Mouse (Mus musculus) embryonic facial prominence, embryonic 11.5 days (tissue): ENCODE data around the gene Cers5. TPM values are rescaled to one million over a fixed set of nuclear protein-coding genes. Genes with fewer than 3 reads are reported as not detected.
A peak's percentile ranks its signal among the peaks of the same experiment; 100 is the strongest.
"Not testable (repeated sequence)": the region's sequence is repeated elsewhere in the genome, so short reads cannot be mapped to it uniquely, and the experiment has no call there.

Source experiments
- ATAC-seq: fragments of 200-750 bp; cut with Nextera tagmentation; replicated peaks from 2 replicates; pipeline ENCODE4 v1.8.0; 2017; ENCODE audit warnings: low read depth; ENCODE audit not compliant: insufficient number of reproducible peaks, low FRiP score, low TSS enrichment
- DNase-seq: peaks from one replicate; pipeline ENCODE4 v3.0.0-alpha.2; 2015; ENCODE audit warnings: low spot score
- H3K27ac ChIP-seq: fragments of 300-500 bp; sonication (generic); replicated peaks from 2 replicates; pipeline ENCODE4 v1.5.1; 2014; ENCODE audit warnings: mild to moderate bottlenecking, low read depth, low read length, control low read depth
- H3K27me3 ChIP-seq: fragments of 300-500 bp; sonication (generic); 2 replicates; pipeline ENCODE4 v1.6.1; 2014; ENCODE audit warnings: mild to moderate bottlenecking, low read length, moderate library complexity, mixed read lengths; ENCODE audit not compliant: control insufficient read depth, insufficient read depth
- H3K36me3 ChIP-seq: fragments of 300-500 bp; sonication (generic); replicated peaks from 2 replicates; pipeline ENCODE4 v1.6.1; 2014; ENCODE audit warnings: low read depth, mild to moderate bottlenecking, low read length, moderate library complexity, mixed read lengths; ENCODE audit not compliant: control insufficient read depth, insufficient read depth
- H3K4me1 ChIP-seq: fragments of 300-500 bp; sonication (generic); 2 replicates; pipeline ENCODE4 v1.6.1; 2014; ENCODE audit warnings: low read length, mixed read lengths; ENCODE audit not compliant: control insufficient read depth, insufficient read depth
- H3K4me2 ChIP-seq: fragments of 300-500 bp; sonication (generic); 2 replicates; pipeline ENCODE4 v1.6.1; 2014; ENCODE audit warnings: low read depth, mild to moderate bottlenecking, control low read depth, low read length, moderate library complexity
- H3K4me3 ChIP-seq: fragments of 300-500 bp; sonication (generic); 2 replicates; pipeline ENCODE4 v1.5.1; 2014; ENCODE audit warnings: low read depth, low read length, control low read depth
- H3K9ac ChIP-seq: fragments of 300-500 bp; sonication (generic); replicated peaks from 2 replicates; pipeline ENCODE4 v1.6.1; 2014; ENCODE audit warnings: mild to moderate bottlenecking, control low read depth, low read length
- H3K9me3 ChIP-seq: fragments of 300-500 bp; sonication (generic); replicated peaks from 2 replicates; pipeline ENCODE4 v1.6.1; 2016; ENCODE audit warnings: mild to moderate bottlenecking, low read length, inconsistent platforms, mixed read lengths; ENCODE audit not compliant: control insufficient read depth
- WGBS: fragments of 180-500 bp; shearing (Covaris S2); extraction: QIAGEN DNeasy Blood & Tissue Kit; methylation state at CpG from one replicate; pipeline ENCODE4 v1.1.7; 2014; 5-methylcytosine and 5-hydroxymethylcytosine counted together
- polyA plus RNA-seq: library from polyadenylated mRNA; unstranded; fragments of >200 nt; fragmentation: Nextera tagmentation; extraction: Ambion mirVana; gene quantifications from 2 replicates; pipeline ENCODE4 v1.2.1, GENCODE M21; 2014

The Cers5 gene
- polyA plus RNA-seq, 1 experiment from 2014 or later, result 64.6 TPM

- no peak for DNase-seq
- Histone ChIP-seq H3K27me3 (no peaks in the 10 kb centered on the region), H3K4me1 (peaks cover 6% of the 10 kb centered on the region; the same call in 1 of the 2 replicates), H3K36me3 (no peaks in the 10 kb centered on the region; the same call in 1 of the 2 replicates), H3K9me3 (no peaks in the 10 kb centered on the region), H3K27ac (no peak overlapping the region), H3K4me3 (no peak overlapping the region), H3K4me2 (no peak overlapping the region), H3K9ac (no peak overlapping the region)
- no peak for ATAC-seq
- 94% methylated on average over 5 of the region's 5 CpGs for WGBS
Observed at GRCm38 (mm10) chr15:99728211-99728610, 44.5 kb downstream of the Cers5 start.

GRCm38 (mm10) chr15:99727525-99727924, 45.2 kb downstream of the Cers5 start:
- DNase-seq, result no peak
- WGBS, result 94% methylated on average over 12 of the region's 12 CpGs
- ATAC-seq, result no peak
- Histone ChIP-seq H3K4me1 (peaks cover 6% of the 10 kb centered on the region; the same call in 1 of the 2 replicates), H3K9me3 (no peaks in the 10 kb centered on the region), H3K9ac (no peak overlapping the region), H3K4me3 (no peak overlapping the region), H3K36me3 (no peaks in the 10 kb centered on the region; the same call in 1 of the 2 replicates), H3K27ac (no peak overlapping the region), H3K4me2 (no peak overlapping the region), H3K27me3 (no peaks in the 10 kb centered on the region)

GRCm38 (mm10) chr15:99727039-99727438, 45.6 kb downstream of the Cers5 start:
- not testable (repeated sequence) for DNase-seq, H3K27ac ChIP-seq, H3K27me3 ChIP-seq, H3K4me3 ChIP-seq, H3K9me3 ChIP-seq, H3K36me3 ChIP-seq, ATAC-seq, H3K4me1 ChIP-seq, H3K9ac ChIP-seq, H3K4me2 ChIP-seq
- WGBS, result 91% methylated on average over 4 of the region's 5 CpGs

- Histone ChIP-seq H3K36me3 (no peaks in the 10 kb centered on the region; the same call in 1 of the 2 replicates), H3K4me3 (peak overlapping the region; percentile 97), H3K27me3 (no peaks in the 10 kb centered on the region), H3K9me3 (no peaks in the 10 kb centered on the region), H3K27ac (no peak overlapping the region), H3K4me1 (peaks cover 6% of the 10 kb centered on the region; the same call in 1 of the 2 replicates), H3K9ac (peak overlapping the region; percentile 89), H3K4me2 (peak overlapping the region; percentile 77)
- DNase-seq, result no peak
- 79% methylated on average over 2 of the region's 2 CpGs for WGBS
- ATAC-seq, result no peak
Observed at GRCm38 (mm10) chr15:99726549-99726948, 46.1 kb downstream of the Cers5 start.

- ATAC-seq (peak; percentile 93), DNase-seq (peak; percentile 99)
- H3K9me3 ChIP-seq, result no peaks in the 10 kb centered on the region
- peak within 1 kb of the TSS; percentile 77 for H3K4me2 ChIP-seq
- peak within 1 kb of the TSS; percentile 89 for H3K9ac ChIP-seq
- peak within 1 kb of the TSS; percentile 97 for H3K4me3 ChIP-seq
- peaks cover 6% of the 10 kb centered on the region; the same call in 1 of the 2 replicates for H3K4me1 ChIP-seq
- no peaks in the 10 kb centered on the region for H3K27me3 ChIP-seq
- no peaks in the 10 kb centered on the region; the same call in 1 of the 2 replicates for H3K36me3 ChIP-seq
- WGBS, result under 1% methylated on average over 56 of the region's 68 CpGs
- peak within 1 kb of the TSS; percentile 78 for H3K27ac ChIP-seq
Observed at GRCm38 (mm10) chr15:99725341-99726155, 47.1 kb downstream of the Cers5 start, which contains the start of gene Cox14. Cox14 (plus strand) TSS chr15:99725618.

- Histone ChIP-seq H3K4me1 (peaks cover 6% of the 10 kb centered on the region; the same call in 1 of the 2 replicates), H3K4me3 (peak overlapping the region; percentile 3; the same call in 1 of the 2 replicates), H3K9me3 (no peaks in the 10 kb centered on the region)
Observed at GRCm38 (mm10) chr15:99724292-99725021, 48.2 kb downstream of the Cers5 start.

GRCm38 (mm10) chr15:99723515-99724291, 49.0 kb downstream of the Cers5 start:
- Histone ChIP-seq H3K27me3 (no peaks in the 10 kb centered on the region), H3K4me1 (peaks cover 6% of the 10 kb centered on the region; the same call in 1 of the 2 replicates), H3K4me2 (no peak overlapping the region; the same call in 1 of the 2 replicates), H3K36me3 (no peaks in the 10 kb centered on the region; the same call in 1 of the 2 replicates), H3K9me3 (no peaks in the 10 kb centered on the region), H3K9ac (peak overlapping the region; percentile 7; the same call in 1 of the 2 replicates), H3K27ac (0 out of 2 replicates have a peak overlapping the region, but pooled peaks have one; percentile 52), H3K4me3 (no peak overlapping the region)
- DNase-seq (no peak), ATAC-seq (no peak)
- WGBS, result 11% methylated on average over 11 of the region's 11 CpGs

More at GRCm38 (mm10) chr15:99724292-99725021, 48.2 kb downstream of the Cers5 start:
- Histone ChIP-seq H3K4me2 (peak overlapping the region; percentile 45), H3K36me3 (no peaks in the 10 kb centered on the region; the same call in 1 of the 2 replicates), H3K9ac (peak overlapping the region; percentile 27; the same call in 1 of the 2 replicates), H3K27ac (no peak overlapping the region; the same call in 1 of the 2 replicates), H3K27me3 (no peaks in the 10 kb centered on the region)
- ATAC-seq (peak; percentile 15; the same call in 1 of the 2 replicates), DNase-seq (peak; percentile 83)
- 10% methylated on average over 16 of the region's 16 CpGs for WGBS
